26 mouse cellular contexts compared by ENCODE assay signal in the genomic region with DNA sequence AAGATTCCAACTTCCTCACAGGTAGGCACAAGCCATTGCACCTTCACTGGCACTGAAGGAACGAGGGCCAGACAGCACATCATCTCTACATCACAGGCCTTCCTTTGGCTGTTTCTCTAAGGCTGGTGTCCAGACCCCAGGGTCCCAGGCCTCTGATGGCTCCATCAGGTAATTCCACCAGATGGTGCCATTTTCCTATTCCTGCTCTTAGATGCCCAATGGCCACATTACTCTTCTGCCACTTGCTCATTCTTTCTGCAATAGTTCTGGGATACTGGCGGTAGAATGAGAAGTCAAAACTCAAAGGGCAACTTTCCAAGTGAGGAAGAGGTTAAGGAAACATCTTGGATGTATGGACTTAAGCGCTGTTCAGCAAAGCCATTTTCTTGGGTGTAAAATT. TPM values are rescaled to one million over a fixed set of nuclear protein-coding genes. Genes with fewer than 3 reads are reported as not detected.
"Had no signal": no experiment of that assay in that cellular context is flagged by ENCODE, and none has a peak within 500 bp of the region (broad histone marks: within the 10 kb centered on the region; RNA-seq: fewer than 3 reads in every experiment).

No protein-coding gene starts in this region.

- ATAC-seq: forebrain, postnatal 0 days; inflammation-experienced regulatory T-cells, adult 6 months; intestine, embryonic 16.5 days had no signal

- H3K4me3 ChIP-seq: heart, embryonic 10.5 days; heart, embryonic 12.5 days; hindbrain, embryonic 10.5 days; hindbrain, embryonic 12.5 days; hindbrain, embryonic 15.5 days; kidney, embryonic 15.5 days; layer of hippocampus, adult 2 months; left cerebral cortex, adult 2 months; limb, embryonic 10.5 days; limb, embryonic 12.5 days had no signal

- DNase-seq: forebrain, postnatal 0 days; gastrocnemius, postnatal 14 days; gastrocnemius, postnatal 36 days; heart, adult 18-20 months; heart, postnatal 10 days; heart, postnatal 4 days; kidney, adult 18-20 months; kidney, adult 8-10 months; kidney, postnatal 10 days; kidney, postnatal 25 days; kidney, postnatal 4 days; liver had no signal

- H3K4me1 ChIP-seq: hindbrain, embryonic 10.5 days; hindbrain, embryonic 12.5 days; hindbrain, embryonic 15.5 days had no signal

- H3K4me2 ChIP-seq: heart, embryonic 12.5 days; hindbrain, embryonic 12.5 days; hindbrain, embryonic 15.5 days; kidney, embryonic 15.5 days; limb, embryonic 12.5 days; liver, embryonic 11.5 days had no signal

- H3K27ac ChIP-seq: heart, embryonic 10.5 days; hindbrain, embryonic 10.5 days; hindbrain, embryonic 12.5 days; hindbrain, embryonic 15.5 days; kidney, embryonic 15.5 days; layer of hippocampus, adult 2 months; left cerebral cortex, adult 2 months; limb, embryonic 10.5 days; limb, embryonic 12.5 days had no signal

- H3K36me3 ChIP-seq: heart, embryonic 10.5 days; heart, embryonic 12.5 days; hindbrain, embryonic 10.5 days; hindbrain, embryonic 12.5 days; hindbrain, embryonic 15.5 days; kidney, embryonic 15.5 days; limb, embryonic 10.5 days; limb, embryonic 12.5 days had no signal

- H3K27me3 ChIP-seq: hindbrain, embryonic 12.5 days; hindbrain, embryonic 15.5 days had no signal

- H3K9ac ChIP-seq: forebrain, postnatal 0 days; heart, embryonic 12.5 days; hindbrain, embryonic 12.5 days; hindbrain, embryonic 15.5 days; kidney, embryonic 15.5 days; limb, embryonic 12.5 days had no signal

- H3K9me3 ChIP-seq: heart, embryonic 10.5 days; heart, embryonic 12.5 days; hindbrain, embryonic 10.5 days; hindbrain, embryonic 12.5 days; hindbrain, embryonic 15.5 days; kidney, embryonic 15.5 days; limb, embryonic 10.5 days; limb, embryonic 12.5 days had no signal

RNA-seq across cellular contexts. Expression of a gene that starts 50.8 kb away (rescaled TPM):
- total RNA-seq: gastrocnemius, adult 18-20 months had no signal
